ENCODE assay signal across 8 mouse cellular contexts in the genomic region with DNA sequence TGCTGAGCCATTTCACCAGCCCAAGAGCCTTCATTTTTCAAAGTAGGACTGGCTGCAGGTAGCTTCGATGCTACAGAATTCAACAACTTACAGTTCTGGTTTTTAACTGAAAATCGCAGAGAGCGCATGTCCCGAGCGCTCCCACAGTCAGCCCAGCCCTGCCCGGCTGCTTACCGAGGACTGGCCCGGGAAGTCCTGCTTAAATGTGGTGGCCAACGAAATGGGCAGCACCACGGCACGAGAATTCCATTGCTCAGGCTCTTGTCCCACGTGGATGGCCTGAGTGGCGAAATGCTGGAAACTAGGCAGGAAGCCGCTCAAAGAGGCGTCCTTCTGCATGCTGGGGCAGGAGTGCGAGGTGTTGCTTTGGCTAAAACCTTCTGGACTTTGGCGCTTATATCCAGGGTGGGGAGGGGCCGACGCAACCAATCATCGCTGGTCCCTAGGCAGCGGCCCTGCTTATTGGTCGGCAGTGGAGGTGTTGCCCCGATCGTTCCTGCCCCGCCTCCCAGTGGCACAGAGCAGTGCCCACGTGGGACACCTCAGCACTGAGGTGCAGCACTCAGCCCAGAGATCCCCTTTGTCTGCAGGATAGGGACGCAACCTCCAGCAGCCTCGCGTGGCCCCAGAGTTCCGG. TPM values are rescaled to one million over a fixed set of nuclear protein-coding genes. Genes with fewer than 3 reads are reported as not detected.
DNase-seq lines count a peak whose midpoint lies in the region; ATAC-seq and TF ChIP-seq lines count a peak whose summit lies in the region.

Gene Cth, minus strand, starts transcription at position 386 of the 637 bp plus-strand sequence.

- peak; percentile 95 to 99 for DNase-seq in kidney, postnatal 25 days
- peak; percentile 88 for DNase-seq in liver, embryonic 13.5 days
- DNase-seq in neural tube, embryonic 11.5 days (ENCODE audit: low spot score) = peak; percentile 91

- peak within 1 kb of the TSS; percentile 75 for H3K9ac ChIP-seq in ES-Bruce4 (ENCODE audit: low read depth, poor library complexity, severe bottlenecking)
- H3K9ac ChIP-seq in forebrain, embryonic 12.5 days = peak within 1 kb of the TSS; percentile 48
- H3K9ac ChIP-seq in heart, embryonic 16.5 days (ENCODE audit: low read length) = peak within 1 kb of the TSS; percentile 68
- H3K9ac ChIP-seq in liver, embryonic 13.5 days = peak within 1 kb of the TSS; percentile 59
- H3K9ac ChIP-seq in neural tube, embryonic 11.5 days (ENCODE audit: low read length) = peak within 1 kb of the TSS; percentile 52
- H3K9ac ChIP-seq in stomach, embryonic 16.5 days (ENCODE audit: low read length) = peak within 1 kb of the TSS; percentile 73

- no peaks in the 10 kb centered on the region for H3K9me3 ChIP-seq in ES-Bruce4 (replicated peaks; ENCODE audit: control insufficient read depth, insufficient read depth, low read length, poor library complexity, severe bottlenecking)
- H3K9me3 ChIP-seq in forebrain, embryonic 12.5 days = no peaks in the 10 kb centered on the region
- H3K9me3 ChIP-seq in heart, embryonic 16.5 days (replicated peaks; ENCODE audit: control insufficient read depth, low read length) = no peaks in the 10 kb centered on the region
- H3K9me3 ChIP-seq in liver, embryonic 13.5 days (replicated peaks) = no peaks in the 10 kb centered on the region
- H3K9me3 ChIP-seq in neural tube, embryonic 11.5 days (ENCODE audit: control insufficient read depth, low read length) = no peaks in the 10 kb centered on the region
- no peaks in the 10 kb centered on the region for H3K9me3 ChIP-seq in stomach, embryonic 16.5 days (replicated peaks; ENCODE audit: control insufficient read depth, low read length)

- under 1% methylated on average over 30 of the region's 30 CpGs for WGBS in forebrain, embryonic 12.5 days
- WGBS in heart, embryonic 16.5 days = 1% methylated on average over 30 of the region's 30 CpGs
- WGBS in liver, embryonic 13.5 days (ENCODE audit: insufficient replicate concordance) = 1% methylated on average over 30 of the region's 30 CpGs
- WGBS in neural tube, embryonic 11.5 days = under 1% methylated on average over 30 of the region's 30 CpGs
- 0% methylated on average over 30 of the region's 30 CpGs for WGBS in stomach, embryonic 16.5 days

- ATAC-seq in cerebellum, adult (ENCODE audit: insufficient number of reproducible peaks, low FRiP score, low TSS enrichment) = peak; percentile 98
- ATAC-seq in forebrain, embryonic 12.5 days (ENCODE audit: low FRiP score) = peak; percentile 100
- peak; percentile 100 for ATAC-seq in heart, embryonic 16.5 days (replicated peaks; ENCODE audit: extremely low read depth, insufficient read depth, low FRiP score)
- ATAC-seq in liver, embryonic 13.5 days (ENCODE audit: low read depth) = peak; percentile 99
- ATAC-seq in neural tube, embryonic 11.5 days (ENCODE audit: insufficient read depth, low FRiP score, low TSS enrichment) = peak; percentile 100
- peak; percentile 99 for ATAC-seq in stomach, embryonic 16.5 days (ENCODE audit: insufficient read depth, low FRiP score)

- peak within 1 kb of the TSS; percentile 73 for H3K4me3 ChIP-seq in ES-Bruce4 (ENCODE audit: low read depth, low read length)
- H3K4me3 ChIP-seq in forebrain, embryonic 12.5 days (replicated peaks) = peak within 1 kb of the TSS; percentile 50
- peak within 1 kb of the TSS; percentile 55 for H3K4me3 ChIP-seq in heart, embryonic 16.5 days (ENCODE audit: low read length)
- H3K4me3 ChIP-seq in liver, embryonic 13.5 days (replicated peaks) = peak within 1 kb of the TSS; percentile 54
- H3K4me3 ChIP-seq in neural tube, embryonic 11.5 days (ENCODE audit: low read depth, low read length) = peak within 1 kb of the TSS; percentile 49
- peak within 1 kb of the TSS; percentile 69 for H3K4me3 ChIP-seq in stomach, embryonic 16.5 days (replicated peaks; ENCODE audit: low read length)

- no peak within 1 kb of the TSS for H3K27ac ChIP-seq in ES-Bruce4 (ENCODE audit: insufficient read depth, low read length)
- no peak within 1 kb of the TSS for H3K27ac ChIP-seq in forebrain, embryonic 12.5 days
- H3K27ac ChIP-seq in heart, embryonic 16.5 days (ENCODE audit: low read length) = no peak within 1 kb of the TSS
- H3K27ac ChIP-seq in liver, embryonic 13.5 days = peak within 1 kb of the TSS; percentile 39
- H3K27ac ChIP-seq in neural tube, embryonic 11.5 days (ENCODE audit: low read depth, low read length) = no peak within 1 kb of the TSS
- no peak within 1 kb of the TSS for H3K27ac ChIP-seq in stomach, embryonic 16.5 days (ENCODE audit: low read length)

- TF ChIP-seq EP300 in ES-Bruce4 (IDR thresholded peaks at IDR 0.05; ENCODE audit: insufficient read depth, low read depth, low read length) = 0 out of 2 replicates have a peak, but pooled peaks have one; percentile 10

- no peaks in the 10 kb centered on the region for H3K27me3 ChIP-seq in ES-Bruce4 (ENCODE audit: control insufficient read depth, insufficient read depth, low read length, poor library complexity, severe bottlenecking)
- no peaks in the 10 kb centered on the region for H3K27me3 ChIP-seq in forebrain, embryonic 12.5 days
- H3K27me3 ChIP-seq in heart, embryonic 16.5 days (ENCODE audit: control insufficient read depth, insufficient read depth, low read length) = no peaks in the 10 kb centered on the region
- H3K27me3 ChIP-seq in liver, embryonic 13.5 days = peaks cover 11% of the 10 kb centered on the region; the same call in 1 of the 2 replicates
- H3K27me3 ChIP-seq in neural tube, embryonic 11.5 days (ENCODE audit: control insufficient read depth, insufficient read depth, low read length) = no peaks in the 10 kb centered on the region
- no peaks in the 10 kb centered on the region for H3K27me3 ChIP-seq in stomach, embryonic 16.5 days (ENCODE audit: control insufficient read depth, insufficient read depth, low read length)

- H3K36me3 ChIP-seq in ES-Bruce4 (ENCODE audit: control insufficient read depth, insufficient read depth, low read length, poor library complexity, severe bottlenecking) = peaks cover 13% of the 10 kb centered on the region
- H3K36me3 ChIP-seq in forebrain, embryonic 12.5 days (replicated peaks) = no peaks in the 10 kb centered on the region
- no peaks in the 10 kb centered on the region for H3K36me3 ChIP-seq in heart, embryonic 16.5 days (ENCODE audit: control insufficient read depth, insufficient read depth)
- no peaks in the 10 kb centered on the region for H3K36me3 ChIP-seq in liver, embryonic 13.5 days
- H3K36me3 ChIP-seq in neural tube, embryonic 11.5 days (ENCODE audit: control insufficient read depth, insufficient read depth, low read length) = no peaks in the 10 kb centered on the region
- no peaks in the 10 kb centered on the region for H3K36me3 ChIP-seq in stomach, embryonic 16.5 days (ENCODE audit: control insufficient read depth, insufficient read depth, low read length)

- peak within 1 kb of the TSS; percentile 79 for H3K4me2 ChIP-seq in forebrain, embryonic 12.5 days
- peak within 1 kb of the TSS; percentile 82 for H3K4me2 ChIP-seq in heart, embryonic 16.5 days (ENCODE audit: low read depth, low read length)
- peak within 1 kb of the TSS; percentile 75 for H3K4me2 ChIP-seq in liver, embryonic 13.5 days
- peak within 1 kb of the TSS; percentile 82 for H3K4me2 ChIP-seq in neural tube, embryonic 11.5 days (ENCODE audit: low read depth)
- H3K4me2 ChIP-seq in stomach, embryonic 16.5 days (ENCODE audit: low read depth, low read length) = peak within 1 kb of the TSS; percentile 95

- TF ChIP-seq POLR2A in ES-Bruce4 (IDR thresholded peaks at IDR 0.05; ENCODE audit: insufficient read depth, low read length) = peak; percentile 88

- no peak for TF ChIP-seq CTCF in ES-Bruce4 (IDR thresholded peaks at IDR 0.05; ENCODE audit: low read depth, low read length)

- H3K4me1 ChIP-seq in ES-Bruce4 (ENCODE audit: control insufficient read depth, insufficient read depth, low read length) = no peaks in the 10 kb centered on the region
- H3K4me1 ChIP-seq in forebrain, embryonic 12.5 days = peaks cover 6% of the 10 kb centered on the region; the same call in 1 of the 2 replicates
- peaks cover 2% of the 10 kb centered on the region; the same call in 1 of the 2 replicates for H3K4me1 ChIP-seq in heart, embryonic 16.5 days (ENCODE audit: control insufficient read depth, insufficient read depth, low read length)
- H3K4me1 ChIP-seq in liver, embryonic 13.5 days (replicated peaks) = peaks cover 8% of the 10 kb centered on the region
- no peaks in the 10 kb centered on the region for H3K4me1 ChIP-seq in neural tube, embryonic 11.5 days (ENCODE audit: control insufficient read depth, insufficient read depth, low read length)
- H3K4me1 ChIP-seq in stomach, embryonic 16.5 days (ENCODE audit: control insufficient read depth, insufficient read depth, low read length) = peaks cover 2% of the 10 kb centered on the region; the same call in 1 of the 2 replicates

RNA-seq across cellular contexts. Expression of gene Cth, which starts in this region (rescaled TPM):
- polyA plus RNA-seq in ES-Bruce4 (2011; ENCODE audit: insufficient read depth, insufficient read length, low read depth, missing spikeins) = 46.3 and 52.8 TPM in 2 replicates
- polyA plus RNA-seq in forebrain, embryonic 12.5 days (2016; fragmentation: Nextera tagmentation; extraction: Ambion mirVana) = 9.5 TPM in 2 replicates
- polyA plus RNA-seq in heart, embryonic 16.5 days (2015; fragmentation: Nextera tagmentation; extraction: Ambion mirVana) = 3.3 and 4.2 TPM in 2 replicates
- 27.0 and 34.0 TPM in 2 replicates for polyA plus RNA-seq in liver, embryonic 13.5 days (2015; fragmentation: Nextera tagmentation; extraction: Ambion mirVana)
- 10.9 and 12.7 TPM in 2 replicates for polyA plus RNA-seq in neural tube, embryonic 11.5 days (2014; fragmentation: Nextera tagmentation; extraction: Ambion mirVana)
- polyA plus RNA-seq in stomach, embryonic 16.5 days (2015; fragmentation: Nextera tagmentation; extraction: Ambion mirVana) = 21.7 and 23.7 TPM in 2 replicates
